Mouse (Mus musculus) liver, embryonic 16.5 days (tissue): ENCODE data around the gene Slc8b1. TPM values are rescaled to one million over a fixed set of nuclear protein-coding genes. Genes with fewer than 3 reads are reported as not detected.

Experiments
- ATAC-seq: fragments of 200-750 bp; cut with Nextera tagmentation; 2 replicates; pipeline ENCODE4 v1.8.0; 2017; ENCODE audit warnings: low read depth, mild to moderate bottlenecking, moderate number of reproducible peaks, moderate library complexity
- H3K27ac ChIP-seq: fragments of 300-500 bp; sonication (generic); 2 replicates; pipeline ENCODE4 v1.5.1; 2014; ENCODE audit warnings: mild to moderate bottlenecking, low read length
- H3K27me3 ChIP-seq: fragments of 300-500 bp; sonication (generic); 2 replicates; pipeline ENCODE4 v1.6.1; 2014; ENCODE audit warnings: low read depth, low read length, mixed read lengths; ENCODE audit not compliant: control insufficient read depth, insufficient read depth
- H3K36me3 ChIP-seq: fragments of 300-500 bp; sonication (generic); 2 replicates; pipeline ENCODE4 v1.6.1; 2014; ENCODE audit warnings: mild to moderate bottlenecking; ENCODE audit not compliant: control insufficient read depth, insufficient read depth
- H3K4me1 ChIP-seq: fragments of 300-500 bp; sonication (generic); 2 replicates; pipeline ENCODE4 v1.6.1; 2014; ENCODE audit warnings: low read depth, low read length, mixed read lengths; ENCODE audit not compliant: control insufficient read depth
- H3K4me2 ChIP-seq: fragments of 300-500 bp; sonication (generic); 2 replicates; pipeline ENCODE4 v1.6.1; 2014; ENCODE audit warnings: low read depth, low read length, mixed read lengths
- H3K4me3 ChIP-seq: fragments of 300-500 bp; sonication (generic); 2 replicates; pipeline ENCODE4 v1.5.1; 2014; ENCODE audit warnings: low read depth, mild to moderate bottlenecking, low read length
- H3K9ac ChIP-seq: fragments of 300-500 bp; sonication (generic); 2 replicates; pipeline ENCODE4 v1.6.1; 2014; ENCODE audit warnings: low read depth, low read length
- H3K9me3 ChIP-seq: fragments of 300-500 bp; sonication (generic); replicated peaks from 2 replicates; pipeline ENCODE4 v1.6.1; 2016; ENCODE audit warnings: low read length; ENCODE audit not compliant: control insufficient read depth
- WGBS: fragments of 180-500 bp; shearing (Covaris S2); extraction: QIAGEN DNeasy Blood & Tissue Kit; methylation state at CpG from one replicate; pipeline ENCODE4 v1.1.7; 2014; ENCODE audit not compliant: insufficient replicate concordance; 5-methylcytosine and 5-hydroxymethylcytosine counted together
- polyA plus RNA-seq: library from polyadenylated mRNA; unstranded; fragments of >200 nt; fragmentation: Nextera tagmentation; extraction: Ambion mirVana; gene quantifications from 2 replicates; pipeline ENCODE4 v1.2.1, GENCODE M21; 2015

The Slc8b1 gene
- polyA plus RNA-seq, 1 experiment from 2014 or later = 9.2 TPM

DNA sequence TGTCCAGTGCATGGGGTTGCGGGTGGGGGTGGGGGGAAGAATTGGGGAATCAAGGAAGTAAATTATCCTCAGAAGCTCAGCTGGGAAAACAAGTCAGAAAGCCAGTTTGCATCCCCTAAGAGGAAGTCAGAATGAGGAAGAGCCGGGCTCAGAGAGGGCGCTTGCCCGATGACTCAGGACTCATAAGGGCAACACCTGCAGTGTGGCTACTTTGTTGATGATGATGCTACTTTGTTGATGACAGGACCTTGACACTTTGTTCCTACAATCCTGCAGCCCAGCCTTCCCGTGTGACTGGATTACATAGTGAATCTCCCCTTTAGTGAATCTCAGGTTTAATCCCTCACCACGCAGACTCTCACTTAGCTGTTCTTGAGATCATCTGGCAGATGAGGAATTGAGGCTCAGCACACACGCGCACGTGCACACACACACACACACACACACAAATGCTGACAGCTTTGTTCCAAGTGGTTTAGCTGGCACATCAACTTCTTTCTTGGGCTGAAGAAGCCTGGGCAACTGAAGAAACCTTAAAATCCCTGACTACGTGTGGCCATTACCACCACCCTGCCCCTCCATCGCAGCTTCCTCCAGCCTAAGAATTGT is 59.4 kb downstream of the Slc8b1 start:
- ATAC-seq = no peak
- H3K27ac ChIP-seq = no peak overlapping the region
- 68% methylated on average over 11 of the region's 11 CpGs for WGBS
- H3K9ac ChIP-seq = no peak overlapping the region
- no peaks in the 10 kb centered on the region for H3K9me3 ChIP-seq
- peaks cover 32% of the 10 kb centered on the region for H3K4me1 ChIP-seq
- peaks cover 4% of the 10 kb centered on the region for H3K36me3 ChIP-seq
- H3K4me3 ChIP-seq = no peak overlapping the region
- H3K4me2 ChIP-seq = no peak overlapping the region
- H3K27me3 ChIP-seq = no peaks in the 10 kb centered on the region

DNA sequence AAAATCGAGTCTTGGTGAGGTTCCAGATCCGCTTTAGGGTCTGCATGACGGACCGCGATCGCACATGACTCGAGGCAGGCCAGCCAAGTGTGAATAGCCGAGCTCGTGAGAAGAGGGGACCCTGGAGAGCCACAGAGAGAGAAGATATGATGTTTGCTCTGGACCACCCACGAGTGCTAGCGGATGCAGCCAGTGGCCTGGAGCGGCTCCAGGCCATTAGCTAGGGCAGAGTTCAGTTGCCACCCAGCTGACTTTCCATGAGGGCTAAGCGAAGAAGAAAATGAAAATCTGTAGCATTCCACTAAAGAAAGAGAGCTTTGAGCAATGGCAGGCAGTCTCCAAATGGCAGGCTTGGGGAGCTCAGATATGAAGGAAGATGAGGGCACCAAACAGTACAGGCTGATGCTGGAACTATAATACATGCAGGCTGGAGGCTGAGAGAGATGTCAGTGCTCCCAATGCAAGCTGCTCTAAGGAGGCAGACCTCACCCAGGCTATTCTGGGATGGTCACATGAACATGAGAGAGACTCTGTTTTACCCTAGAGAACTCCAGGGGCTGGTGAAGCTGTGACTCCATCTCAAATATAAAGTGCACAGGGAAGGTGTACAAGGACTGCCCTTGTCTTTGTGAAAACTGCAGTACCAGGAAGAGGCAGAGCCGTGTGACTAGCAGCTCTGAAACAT is 60.2 kb downstream of the Slc8b1 start:
- no peak overlapping the region for H3K4me2 ChIP-seq
- H3K9me3 ChIP-seq = no peaks in the 10 kb centered on the region
- peaks cover 4% of the 10 kb centered on the region for H3K36me3 ChIP-seq
- no peaks in the 10 kb centered on the region for H3K27me3 ChIP-seq
- 82% methylated on average over 14 of the region's 14 CpGs for WGBS
- peaks cover 27% of the 10 kb centered on the region for H3K4me1 ChIP-seq
- H3K9ac ChIP-seq = no peak overlapping the region
- H3K27ac ChIP-seq = peak overlapping the region; percentile 6; the same call in 1 of the 2 replicates
- ATAC-seq = no peak
- no peak overlapping the region for H3K4me3 ChIP-seq

GRCm38 (mm10) chr5:120574469-120575063 is 63.6 kb downstream of the Slc8b1 start:
- H3K4me3 ChIP-seq = no peak overlapping the region
- H3K4me2 ChIP-seq = no peak overlapping the region
- H3K9me3 ChIP-seq = no peaks in the 10 kb centered on the region
- 62% methylated on average over 10 of the region's 10 CpGs for WGBS
- H3K4me1 ChIP-seq = peaks cover 52% of the 10 kb centered on the region
- no peak overlapping the region for H3K27ac ChIP-seq
- peaks cover 4% of the 10 kb centered on the region for H3K36me3 ChIP-seq
- no peak overlapping the region for H3K9ac ChIP-seq
- H3K27me3 ChIP-seq = no peaks in the 10 kb centered on the region
- no peak for ATAC-seq

DNA sequence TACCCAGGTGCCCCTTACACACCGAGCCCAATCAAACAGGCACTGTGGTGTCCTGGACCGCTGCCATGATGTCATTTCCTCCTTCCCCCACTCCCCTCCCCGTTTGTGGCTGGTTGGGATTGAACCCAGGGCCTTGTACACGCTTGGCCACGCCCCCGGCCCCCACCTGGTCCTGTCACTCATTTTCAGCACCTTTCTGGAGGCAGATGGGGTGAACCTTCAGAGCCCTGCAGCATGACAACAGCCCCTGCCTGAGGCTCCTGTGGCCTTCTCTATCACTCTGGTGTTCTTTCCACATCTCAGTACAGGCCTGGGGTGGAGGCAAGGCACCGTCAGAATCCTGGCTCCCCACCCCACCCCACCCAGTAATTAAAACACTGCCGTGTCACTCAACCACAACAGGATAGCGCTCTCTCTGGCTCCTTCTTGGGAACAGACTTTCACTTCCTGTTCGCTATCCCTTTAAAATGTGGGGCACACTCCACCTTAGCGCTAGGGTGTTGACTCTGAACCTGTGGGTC is 65.9 kb downstream of the Slc8b1 start:
- Histone ChIP-seq H3K9me3 (no peaks in the 10 kb centered on the region), H3K36me3 (peaks cover 22% of the 10 kb centered on the region), H3K4me1 (peaks cover 43% of the 10 kb centered on the region), H3K27ac (peak overlapping the region; percentile 99), H3K9ac (peak overlapping the region; percentile 40), H3K4me3 (0 out of 2 replicates have a peak overlapping the region, but pooled peaks have one; percentile 1), H3K27me3 (no peaks in the 10 kb centered on the region), H3K4me2 (peak overlapping the region; percentile 51)
- 42% methylated on average over 11 of the region's 11 CpGs for WGBS
- peak; percentile 80 for ATAC-seq

DNA sequence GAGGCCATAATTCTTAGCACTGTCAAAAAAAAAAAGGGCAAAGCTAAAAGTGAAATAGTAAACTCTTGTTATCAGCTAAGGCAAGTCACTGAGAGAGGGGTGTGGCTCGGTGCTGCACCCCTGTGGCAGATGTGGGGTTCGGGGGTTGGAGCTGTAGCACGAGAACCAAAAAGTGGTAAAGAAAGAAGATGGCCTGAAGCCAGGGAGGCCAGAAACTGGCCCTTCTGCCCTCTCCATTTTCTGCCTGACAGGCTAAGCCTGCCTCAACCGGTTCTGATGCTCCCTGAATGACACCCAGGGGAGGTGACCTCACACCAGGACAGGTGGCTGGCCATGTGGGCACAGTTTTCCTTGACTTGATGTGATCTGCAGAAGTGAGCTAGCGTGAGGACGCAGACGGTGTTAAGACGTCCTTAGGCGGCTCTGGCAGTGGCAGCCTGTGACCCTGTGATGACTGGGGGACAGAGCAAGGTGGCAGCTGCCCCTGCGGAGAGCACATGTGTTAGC is 67.0 kb downstream of the Slc8b1 start:
- no peaks in the 10 kb centered on the region for H3K27me3 ChIP-seq
- H3K36me3 ChIP-seq = peaks cover 26% of the 10 kb centered on the region
- peaks cover 47% of the 10 kb centered on the region for H3K4me1 ChIP-seq
- peak; percentile 75 for ATAC-seq
- peak overlapping the region; percentile 34 for H3K4me3 ChIP-seq
- H3K4me2 ChIP-seq = peak overlapping the region; percentile 68
- H3K9me3 ChIP-seq = no peaks in the 10 kb centered on the region
- H3K9ac ChIP-seq = peak overlapping the region; percentile 74
- WGBS = 15% methylated on average over 10 of the region's 10 CpGs
- H3K27ac ChIP-seq = peak overlapping the region; percentile 99

DNA sequence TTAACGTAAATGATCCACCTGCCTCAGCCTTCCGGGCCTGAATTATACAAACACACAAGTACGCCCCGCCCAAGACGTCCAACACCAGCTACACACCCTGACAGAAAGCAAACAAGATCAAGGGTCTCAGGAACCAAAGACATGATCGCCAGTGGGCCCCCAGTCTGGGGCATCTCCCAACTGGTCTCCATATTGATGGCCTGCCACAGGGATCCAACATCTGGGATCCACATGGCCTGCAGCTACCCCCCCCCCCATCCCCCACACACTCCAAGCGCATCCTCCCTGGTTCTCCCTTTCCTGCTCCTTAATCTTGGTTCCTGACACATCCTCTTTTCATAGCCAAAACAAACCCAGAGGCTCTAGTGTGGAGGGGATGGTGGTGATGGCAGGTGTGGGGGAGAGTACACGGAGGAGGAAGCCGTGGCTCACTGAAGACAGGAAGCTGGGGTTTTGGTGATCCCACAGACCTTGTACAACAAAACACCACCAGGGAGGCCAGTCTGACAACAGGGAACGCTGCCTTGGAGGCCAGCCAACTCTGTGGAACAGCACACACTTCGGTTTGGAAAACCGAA is 67.6 kb downstream of the Slc8b1 start:
- 24% methylated on average over 12 of the region's 12 CpGs for WGBS
- peak overlapping the region; percentile 99 for H3K27ac ChIP-seq
- peaks cover 29% of the 10 kb centered on the region for H3K36me3 ChIP-seq
- peaks cover 47% of the 10 kb centered on the region for H3K4me1 ChIP-seq
- peak overlapping the region; percentile 74 for H3K9ac ChIP-seq
- no peaks in the 10 kb centered on the region for H3K9me3 ChIP-seq
- H3K4me2 ChIP-seq = peak overlapping the region; percentile 68
- H3K27me3 ChIP-seq = no peaks in the 10 kb centered on the region
- H3K4me3 ChIP-seq = peak overlapping the region; percentile 34
- ATAC-seq = peak; percentile 22; the same call in 1 of the 2 replicates

DNA sequence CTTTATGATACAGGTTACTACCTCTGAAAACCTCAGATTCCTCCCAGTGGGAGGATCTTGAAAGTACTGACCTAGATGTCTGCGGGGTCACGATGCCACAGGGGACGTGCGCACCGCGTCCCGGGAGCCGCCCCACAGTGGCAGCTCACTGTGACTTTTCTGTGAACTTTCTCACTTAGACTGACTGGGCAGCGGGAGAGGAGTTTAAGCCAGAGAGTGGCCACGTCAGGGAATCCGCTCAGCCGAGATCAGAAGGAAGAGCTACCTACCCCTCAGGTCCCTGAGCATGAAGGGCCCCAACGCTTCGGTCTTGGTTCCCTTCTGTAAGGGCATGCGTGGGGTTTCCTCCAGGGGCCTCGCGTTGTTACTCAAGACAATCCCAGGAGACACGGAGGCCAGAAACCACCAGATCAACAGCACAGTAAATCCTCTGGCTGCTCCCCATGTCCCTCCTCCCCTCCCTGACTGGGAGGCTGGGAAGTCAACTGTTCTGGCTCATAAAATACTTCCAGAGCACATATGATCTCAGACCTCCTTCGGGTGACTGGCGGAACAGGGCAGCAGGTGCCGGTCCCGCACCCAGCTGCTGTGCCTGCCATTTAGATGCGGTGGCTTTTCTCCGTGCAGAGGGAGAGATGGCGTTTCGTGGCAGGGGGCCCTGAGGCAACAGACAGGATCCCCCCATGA is 68.4 kb downstream of the Slc8b1 start:
- 57% methylated on average over 26 of the region's 26 CpGs for WGBS
- H3K4me2 ChIP-seq = peak overlapping the region; percentile 68
- H3K36me3 ChIP-seq = peaks cover 35% of the 10 kb centered on the region
- H3K27me3 ChIP-seq = no peaks in the 10 kb centered on the region
- H3K4me1 ChIP-seq = peaks cover 47% of the 10 kb centered on the region
- 0 out of 2 replicates have a peak, but pooled peaks have one; percentile 3 for ATAC-seq
- no peak overlapping the region for H3K4me3 ChIP-seq
- peak overlapping the region; percentile 99 for H3K27ac ChIP-seq
- peak overlapping the region; percentile 74 for H3K9ac ChIP-seq
- no peaks in the 10 kb centered on the region for H3K9me3 ChIP-seq

GRCm38 (mm10) chr5:120579898-120580626 is 69.1 kb downstream of the Slc8b1 start:
- H3K9me3 ChIP-seq = no peaks in the 10 kb centered on the region
- H3K4me3 ChIP-seq = no peak overlapping the region
- peak overlapping the region; percentile 99; the same call in 1 of the 2 replicates for H3K27ac ChIP-seq
- H3K36me3 ChIP-seq = peaks cover 42% of the 10 kb centered on the region
- H3K27me3 ChIP-seq = no peaks in the 10 kb centered on the region
- ATAC-seq = no peak
- H3K4me2 ChIP-seq = no peak overlapping the region
- peaks cover 46% of the 10 kb centered on the region for H3K4me1 ChIP-seq
- H3K9ac ChIP-seq = no peak overlapping the region
- 84% methylated on average over 26 of the region's 26 CpGs for whole genome bisulfite sequencing
